Mouse (Mus musculus) stomach, postnatal 0 days (tissue): ENCODE measurements at regions not wholly inside any gene's neighbourhood (a gene's known extent, or its start where the extent isn't known, plus 50 kb on each side); places are given as distances from the start of the nearest gene placed in this dataset.

Experiments
- ATAC-seq: fragments of 200-750 bp; cut with Nextera tagmentation; 2 replicates; pipeline ENCODE4 v1.8.0; 2017; ENCODE audit not compliant: low FRiP score, low TSS enrichment
- DNase-seq: peaks from one replicate; pipeline ENCODE4 v3.0.0-alpha.2; 2016; ENCODE audit warnings: low spot score
- H3K27ac ChIP-seq: fragments of 300-500 bp; sonication (generic); replicated peaks from 2 replicates; pipeline ENCODE4 v1.5.1; 2014; ENCODE audit warnings: mild to moderate bottlenecking, control low read depth
- H3K27me3 ChIP-seq: fragments of 300-500 bp; sonication (generic); 2 replicates; pipeline ENCODE4 v1.6.1; 2014; ENCODE audit warnings: low read length; ENCODE audit not compliant: control insufficient read depth, insufficient read depth
- H3K36me3 ChIP-seq: fragments of 300-500 bp; sonication (generic); 2 replicates; pipeline ENCODE4 v1.6.1; 2014; ENCODE audit warnings: low read length, mixed read lengths; ENCODE audit not compliant: control insufficient read depth, insufficient read depth
- H3K4me1 ChIP-seq: fragments of 300-500 bp; sonication (generic); replicated peaks from 2 replicates; pipeline ENCODE4 v1.6.1; 2014; ENCODE audit warnings: antibody characterized with exemption; ENCODE audit not compliant: control insufficient read depth, insufficient read depth
- H3K4me2 ChIP-seq: fragments of 300-500 bp; sonication (generic); replicated peaks from 2 replicates; pipeline ENCODE4 v1.6.1; 2014; ENCODE audit warnings: low read depth, mild to moderate bottlenecking, control low read depth, moderate library complexity
- H3K4me3 ChIP-seq: fragments of 300-500 bp; sonication (generic); 2 replicates; pipeline ENCODE4 v1.5.1; 2014; ENCODE audit warnings: low read depth, low read length, control low read depth
- H3K9ac ChIP-seq: fragments of 300-500 bp; sonication (generic); 2 replicates; pipeline ENCODE4 v1.6.1; 2014; ENCODE audit warnings: mild to moderate bottlenecking, low read length, control low read depth, mixed read lengths
- H3K9me3 ChIP-seq: fragments of 300-500 bp; sonication (generic); 2 replicates; pipeline ENCODE4 v1.6.1; 2016; ENCODE audit warnings: low read length; ENCODE audit not compliant: control insufficient read depth
- CTCF ChIP-seq: IDR thresholded peaks from 2 replicates; pipeline ENCODE4 v1.5.1; 2016; ENCODE audit warnings: antibody characterized with exemption, low read depth, mild to moderate bottlenecking, moderate library complexity
- EP300 ChIP-seq: optimal IDR thresholded peaks from 2 replicates; pipeline ENCODE3; 2016; ENCODE audit warnings: antibody characterized with exemption
- WGBS: fragments of 180-500 bp; shearing (Covaris S2); extraction: QIAGEN DNeasy Blood & Tissue Kit; methylation state at CpG from one replicate; pipeline ENCODE4 v1.1.7; 2014; 5-methylcytosine and 5-hydroxymethylcytosine counted together

DNA sequence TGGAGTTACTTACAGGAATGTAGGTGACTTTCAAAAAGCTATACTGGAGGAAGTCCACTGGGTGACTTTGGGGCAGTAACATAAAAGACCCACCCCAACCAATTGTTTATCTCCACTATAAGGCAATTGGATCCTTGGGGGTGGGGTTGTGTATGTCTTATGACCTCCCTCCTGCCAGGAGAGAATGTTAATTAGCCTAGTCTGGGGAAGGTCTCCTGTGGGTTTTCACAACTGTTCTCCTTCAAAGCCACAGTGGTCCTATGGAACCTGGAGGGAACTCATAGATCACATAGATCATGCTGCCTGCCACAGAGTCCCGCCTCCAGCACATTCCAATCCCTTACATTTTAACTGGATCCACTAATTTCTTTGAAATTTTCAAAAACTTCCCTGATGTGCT, 782.6 kb downstream of the Nr2f2 start:
- H3K36me3 ChIP-seq, result no peaks in the 10 kb centered on the region
- no peak overlapping the region for H3K9ac ChIP-seq
- DNase-seq (no peak), ATAC-seq (no peak)
- no peak overlapping the region for H3K4me2 ChIP-seq
- no peaks in the 10 kb centered on the region for H3K27me3 ChIP-seq
- WGBS, result 72% methylated on average over 1 of the region's 1 CpGs
- H3K9me3 ChIP-seq, result no peaks in the 10 kb centered on the region
- no peaks in the 10 kb centered on the region for H3K4me1 ChIP-seq
- no peak overlapping the region for H3K27ac ChIP-seq
- TF ChIP-seq CTCF, result no peak
- no peak for TF ChIP-seq EP300
- H3K4me3 ChIP-seq, result no peak overlapping the region

DNA sequence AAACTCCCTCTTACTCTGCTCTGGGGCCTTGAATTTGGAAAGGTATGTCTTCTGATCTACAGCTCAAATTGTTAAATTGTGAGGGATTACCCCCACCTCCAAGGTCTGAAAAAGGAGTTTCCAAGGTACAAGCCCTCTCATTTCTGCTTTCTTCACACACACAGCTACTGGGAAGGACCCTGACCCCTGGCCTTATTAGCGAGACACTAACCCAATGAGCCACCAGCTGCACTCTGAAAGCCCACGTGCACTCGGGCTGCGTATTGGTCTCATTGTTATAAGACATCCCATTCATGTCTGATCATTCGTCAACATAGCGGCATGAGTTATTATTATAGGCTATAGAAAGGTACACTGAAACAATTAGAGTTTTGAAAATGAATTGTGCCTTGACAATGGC, 784.9 kb downstream of the Nr2f2 start:
- TF ChIP-seq CTCF, result no peak
- TF ChIP-seq EP300, result no peak
- WGBS, result 64% methylated on average over 6 of the region's 6 CpGs
- Histone ChIP-seq H3K4me2 (no peak overlapping the region), H3K9ac (no peak overlapping the region), H3K9me3 (no peaks in the 10 kb centered on the region), H3K27ac (no peak overlapping the region), H3K27me3 (no peaks in the 10 kb centered on the region), H3K4me1 (no peaks in the 10 kb centered on the region), H3K4me3 (no peak overlapping the region), H3K36me3 (no peaks in the 10 kb centered on the region)
- DNase-seq (no peak), ATAC-seq (no peak)

DNA sequence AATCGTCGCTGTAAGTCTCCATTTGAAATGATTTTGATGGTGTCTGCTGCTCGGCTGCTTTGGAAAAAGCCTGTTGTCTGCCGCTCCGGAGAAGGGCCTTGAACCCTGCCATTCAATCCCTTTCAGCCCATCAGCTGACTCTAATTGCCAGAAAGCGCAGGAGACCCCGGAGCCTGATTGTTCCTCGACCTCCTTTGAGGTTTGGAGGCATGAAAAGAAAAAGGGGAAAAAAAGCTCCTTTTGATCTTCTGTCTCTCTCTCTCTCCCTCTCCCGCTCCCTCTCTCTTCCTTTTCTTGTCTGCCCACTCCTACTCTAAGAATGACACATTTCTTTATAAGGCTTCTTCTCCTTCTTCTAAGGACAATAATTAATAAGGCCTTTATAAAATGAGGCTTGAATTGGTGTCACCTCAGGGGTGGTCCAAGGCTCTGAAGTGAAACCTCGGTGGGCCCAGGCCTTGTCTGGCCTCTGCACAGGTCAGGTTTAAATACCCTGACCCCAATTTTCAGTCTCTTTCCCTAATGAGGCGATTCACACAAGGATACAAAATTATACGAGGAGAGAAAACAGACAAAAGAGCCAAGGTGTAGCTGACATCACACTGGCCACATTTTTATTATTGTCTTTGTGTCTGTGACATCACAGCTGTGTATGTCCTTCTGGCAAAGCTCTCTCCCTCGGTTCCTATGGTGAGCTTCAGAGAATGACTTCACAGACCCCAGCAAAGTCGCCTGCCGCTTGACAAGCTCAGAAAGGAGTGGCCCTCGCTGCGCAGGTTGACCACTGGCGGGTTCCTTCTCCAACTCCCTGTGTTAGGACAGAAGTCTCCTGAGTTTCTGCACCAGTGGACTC, 787.4 kb downstream of the Nr2f2 start:
- Histone ChIP-seq H3K4me1 (no peaks in the 10 kb centered on the region), H3K9me3 (no peaks in the 10 kb centered on the region), H3K27ac (no peak overlapping the region), H3K36me3 (no peaks in the 10 kb centered on the region), H3K4me2 (no peak overlapping the region), H3K4me3 (no peak overlapping the region), H3K9ac (no peak overlapping the region), H3K27me3 (no peaks in the 10 kb centered on the region)
- TF ChIP-seq EP300 (no peak), CTCF (no peak)
- ATAC-seq (no peak), DNase-seq (no peak)
- WGBS, result 61% methylated on average over 18 of the region's 18 CpGs

DNA sequence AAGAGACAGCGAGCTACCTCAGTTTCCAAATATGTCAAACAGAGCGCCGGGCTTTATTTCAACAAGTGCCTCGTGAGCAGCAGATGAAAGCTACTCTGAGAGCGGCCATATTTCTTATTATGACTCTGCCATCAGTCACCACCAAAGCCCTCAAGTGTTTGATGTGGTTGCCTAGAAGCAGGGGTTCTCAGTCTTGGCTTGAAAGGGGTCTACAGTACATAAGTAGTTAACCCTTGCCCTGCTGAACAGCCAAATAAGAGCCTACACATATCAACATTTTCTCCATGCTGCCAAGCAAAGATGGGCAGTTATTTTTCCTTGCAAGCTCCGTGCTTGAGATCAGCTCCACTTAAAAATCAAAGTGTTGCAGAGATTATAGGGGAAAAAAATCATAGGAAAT, 788.8 kb downstream of the Nr2f2 start:
- TF ChIP-seq CTCF, result no peak
- no peak for TF ChIP-seq EP300
- H3K36me3 ChIP-seq, result no peaks in the 10 kb centered on the region
- 55% methylated on average over 6 of the region's 6 CpGs for whole genome bisulfite sequencing
- H3K4me2 ChIP-seq, result no peak overlapping the region
- H3K9ac ChIP-seq, result no peak overlapping the region
- no peaks in the 10 kb centered on the region for H3K9me3 ChIP-seq
- H3K27ac ChIP-seq, result no peak overlapping the region
- no peaks in the 10 kb centered on the region for H3K27me3 ChIP-seq
- H3K4me3 ChIP-seq, result no peak overlapping the region
- H3K4me1 ChIP-seq, result no peaks in the 10 kb centered on the region
- ATAC-seq (no peak), DNase-seq (no peak)

DNA sequence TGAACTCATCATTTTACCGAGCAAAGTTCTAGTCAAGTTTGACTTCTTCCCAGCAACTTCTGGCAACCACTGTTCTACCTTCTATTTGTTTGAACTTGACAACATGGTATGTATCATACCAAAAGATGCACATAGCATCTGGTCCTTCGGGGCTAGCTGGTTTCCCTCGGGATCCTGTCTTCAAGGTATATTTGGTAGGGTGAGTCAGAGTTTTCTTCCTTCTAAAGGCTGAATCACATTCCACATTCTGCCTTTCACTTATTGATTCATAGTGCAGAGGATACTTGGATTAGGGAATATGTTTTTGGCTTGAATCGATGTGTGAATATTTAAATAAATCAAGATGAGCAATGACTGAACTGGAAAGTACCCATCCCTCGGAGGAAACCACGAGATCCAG, 789.9 kb downstream of the Nr2f2 start:
- no peaks in the 10 kb centered on the region for H3K36me3 ChIP-seq
- no peak overlapping the region for H3K27ac ChIP-seq
- no peak for DNase-seq
- H3K9me3 ChIP-seq, result no peaks in the 10 kb centered on the region
- TF ChIP-seq CTCF (no peak), EP300 (no peak)
- H3K9ac ChIP-seq, result no peak overlapping the region
- no peak overlapping the region for H3K4me3 ChIP-seq
- ATAC-seq, result no peak
- no peaks in the 10 kb centered on the region for H3K27me3 ChIP-seq
- no peaks in the 10 kb centered on the region for H3K4me1 ChIP-seq
- H3K4me2 ChIP-seq, result no peak overlapping the region
- WGBS, result 71% methylated on average over 6 of the region's 6 CpGs

DNA sequence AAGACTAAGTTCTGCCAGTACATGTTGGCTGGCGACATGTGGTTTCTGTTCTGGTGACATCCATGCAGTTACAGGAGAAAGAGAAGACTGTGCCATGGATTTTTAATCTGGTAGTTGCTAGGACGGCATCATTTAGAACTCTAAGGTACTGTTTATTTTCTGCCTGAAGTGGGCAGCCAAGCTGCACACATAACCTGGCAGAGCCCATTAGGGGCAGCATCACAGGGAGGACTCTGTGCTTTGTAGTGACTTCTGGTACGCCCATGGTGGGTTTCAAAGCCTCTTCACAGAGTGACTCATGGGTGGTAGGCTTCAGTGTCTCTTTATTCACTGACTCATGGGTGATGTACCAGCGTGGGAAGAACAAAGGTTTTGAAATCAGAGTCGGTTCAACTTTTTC, 792.8 kb downstream of the Nr2f2 start:
- Histone ChIP-seq H3K36me3 (no peaks in the 10 kb centered on the region), H3K9me3 (no peaks in the 10 kb centered on the region), H3K27me3 (no peaks in the 10 kb centered on the region), H3K4me2 (no peak overlapping the region), H3K9ac (no peak overlapping the region), H3K4me3 (no peak overlapping the region), H3K4me1 (no peaks in the 10 kb centered on the region), H3K27ac (no peak overlapping the region)
- ATAC-seq (no peak), DNase-seq (no peak)
- TF ChIP-seq CTCF (peak; percentile 41), EP300 (no peak)
- WGBS, result 72% methylated on average over 5 of the region's 5 CpGs
